Mouse (Mus musculus) adrenal gland (tissue): Measurements from ENCODE around the gene Ttc28.

Experiments
- intact Hi-C: fragments of 180-260 bp; cut with DNase I; formaldehyde crosslinking; loops from one replicate; pipeline ENCODE4 v1.15.1; 2025

The Ttc28 gene

GRCm38 (mm10) chr5:111003750-111004149, 124.1 kb downstream of the Ttc28 start:
- intact Hi-C loops: no loop called here

- intact Hi-C loops: no loop called here
Measured at GRCm38 (mm10) chr5:111006272-111007135, 126.9 kb downstream of the Ttc28 start.

- intact Hi-C loops: no loop called here
Measured at GRCm38 (mm10) chr5:111007136-111007500, 127.5 kb downstream of the Ttc28 start.

GRCm38 (mm10) chr5:111007900-111008299, 128.3 kb downstream of the Ttc28 start:
- intact Hi-C loops: no loop called here

- intact Hi-C loops: no loop called here
Measured at GRCm38 (mm10) chr5:111008431-111008830, 128.8 kb downstream of the Ttc28 start.

- intact Hi-C loops: loop anchor here (5.0 kb wide), 1 partner anchor 46 kb away; no protein-coding TSS in a partner anchor
Measured at GRCm38 (mm10) chr5:111011271-111011670, 131.7 kb downstream of the Ttc28 start.

GRCm38 (mm10) chr5:111012064-111012463, 132.5 kb downstream of the Ttc28 start:
- intact Hi-C loops: loop anchor here (5.0 kb wide), 1 partner anchor 45 kb away; no protein-coding TSS in a partner anchor

GRCm38 (mm10) chr5:111012587-111012986, 133.0 kb downstream of the Ttc28 start:
- intact Hi-C loops: loop anchor here (5.0 kb wide), 1 partner anchor 45 kb away; no protein-coding TSS in a partner anchor

GRCm38 (mm10) chr5:111014960-111015359, 135.4 kb downstream of the Ttc28 start:
- intact Hi-C loops: loop anchor here (5.0 kb wide), 1 partner anchor 42 kb away; no protein-coding TSS in a partner anchor

- intact Hi-C loops: no loop called here
Measured at GRCm38 (mm10) chr5:111017319-111017718, 137.7 kb downstream of the Ttc28 start.

- intact Hi-C loops: no loop called here
Measured at GRCm38 (mm10) chr5:111022339-111022738, 142.7 kb downstream of the Ttc28 start.

GRCm38 (mm10) chr5:111022940-111023339, 143.3 kb downstream of the Ttc28 start:
- intact Hi-C loops: no loop called here

- intact Hi-C loops: no loop called here
Measured at GRCm38 (mm10) chr5:111024621-111025020, 145.0 kb downstream of the Ttc28 start.

GRCm38 (mm10) chr5:111025476-111025875, 145.9 kb downstream of the Ttc28 start:
- intact Hi-C loops: no loop called here

GRCm38 (mm10) chr5:111026209-111026608, 146.6 kb downstream of the Ttc28 start:
- intact Hi-C loops: no loop called here

GRCm38 (mm10) chr5:111028340-111028739, 148.7 kb downstream of the Ttc28 start:
- intact Hi-C loops: no loop called here

- intact Hi-C loops: no loop called here
Measured at GRCm38 (mm10) chr5:111028952-111029351, 149.3 kb downstream of the Ttc28 start.

GRCm38 (mm10) chr5:111032687-111033295, 153.2 kb downstream of the Ttc28 start:
- intact Hi-C loops: no loop called here

- intact Hi-C loops: no loop called here
Measured at GRCm38 (mm10) chr5:111033489-111033888, 153.9 kb downstream of the Ttc28 start.

- intact Hi-C loops: no loop called here
Measured at GRCm38 (mm10) chr5:111037123-111037748, 157.6 kb downstream of the Ttc28 start.

GRCm38 (mm10) chr5:111039771-111040170, 160.2 kb downstream of the Ttc28 start:
- intact Hi-C loops: no loop called here

GRCm38 (mm10) chr5:111041952-111042351, 162.3 kb downstream of the Ttc28 start:
- intact Hi-C loops: no loop called here
